Mouse (Mus musculus): ENCODE data around the gene Zfp180. TPM values are rescaled to one million over a fixed set of nuclear protein-coding genes. Genes with fewer than 3 reads are reported as not detected.
A peak's percentile ranks its signal among the peaks of the same experiment; 100 is the strongest.

Gene Zfp180
- polyA plus RNA-seq, 1 experiment from 2014 or later: 15.0 TPM

DNA sequence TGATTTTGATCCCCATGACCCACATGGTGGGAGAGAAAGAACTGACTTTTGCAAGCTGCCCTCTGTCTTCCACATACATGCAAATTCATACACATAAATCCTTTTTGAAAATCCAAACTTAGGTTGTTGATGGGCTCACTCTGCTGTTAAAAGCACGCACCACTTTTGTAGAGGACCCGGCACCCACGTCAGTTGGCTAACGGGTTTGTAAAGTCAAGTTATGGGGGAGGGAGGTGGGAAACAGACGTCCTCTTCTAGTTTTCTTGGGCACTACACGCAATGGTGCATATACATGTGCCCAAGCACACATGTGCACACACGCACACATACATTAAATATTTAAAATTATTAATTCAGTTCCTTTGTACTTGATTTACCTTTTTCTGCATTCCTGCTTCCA lies 29.1 kb downstream of the Zfp180 start:
- H3K9ac ChIP-seq (ENCODE audit: low read depth, low read length): no peak overlapping the region
- H3K27ac ChIP-seq (ENCODE audit: low read length): no peak overlapping the region
- peaks cover 27% of the 10 kb centered on the region for H3K36me3 ChIP-seq (ENCODE audit: control insufficient read depth, insufficient read depth, low read length)
- no peak for ATAC-seq
- H3K4me3 ChIP-seq (ENCODE audit: low read length): no peak overlapping the region
- H3K4me2 ChIP-seq (ENCODE audit: low read depth, low read length): no peak overlapping the region
- peaks cover 5% of the 10 kb centered on the region for H3K4me1 ChIP-seq (ENCODE audit: control insufficient read depth, insufficient read depth, low read length)
- H3K27me3 ChIP-seq (replicated peaks; ENCODE audit: control insufficient read depth, insufficient read depth, low read length): no peaks in the 10 kb centered on the region
- WGBS: 95% methylated on average over 7 of the region's 7 CpGs
- H3K9me3 ChIP-seq (ENCODE audit: control insufficient read depth, low read length): peaks cover 27% of the 10 kb centered on the region

DNA sequence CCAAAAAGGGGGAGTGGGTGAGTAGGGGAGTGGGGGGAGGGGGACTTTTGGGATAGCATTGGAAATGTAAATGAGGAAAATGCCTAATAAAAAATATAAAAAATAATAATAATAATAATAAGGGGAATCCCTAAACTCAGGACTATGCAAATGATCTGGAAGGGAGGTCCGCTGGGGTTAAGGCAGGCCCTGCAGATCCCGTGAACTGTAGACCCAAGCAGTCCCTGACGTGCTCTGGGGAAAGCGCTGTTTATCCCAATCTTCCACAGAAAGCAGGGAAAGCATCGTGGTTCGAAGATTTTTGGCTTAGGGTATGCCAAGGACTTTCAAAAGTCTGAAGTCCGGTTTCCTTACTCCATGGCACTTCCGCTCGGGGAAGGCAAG lies 30.0 kb downstream of the Zfp180 start:
- Histone ChIP-seq H3K4me2 (ENCODE audit: low read depth, low read length) (peak overlapping the region; percentile 62), H3K36me3 (ENCODE audit: control insufficient read depth, insufficient read depth, low read length) (peaks cover 17% of the 10 kb centered on the region), H3K9me3 (ENCODE audit: control insufficient read depth, low read length) (peaks cover 18% of the 10 kb centered on the region), H3K27ac (ENCODE audit: low read length) (peak overlapping the region; percentile 92), H3K27me3 (replicated peaks; ENCODE audit: control insufficient read depth, insufficient read depth, low read length) (no peaks in the 10 kb centered on the region), H3K4me1 (ENCODE audit: control insufficient read depth, insufficient read depth, low read length) (peaks cover 5% of the 10 kb centered on the region), H3K4me3 (ENCODE audit: low read length) (peak overlapping the region; percentile 69), H3K9ac (ENCODE audit: low read depth, low read length) (peak overlapping the region; percentile 85)
- no peak for ATAC-seq
- WGBS: 6% methylated on average over 9 of the region's 9 CpGs

DNA sequence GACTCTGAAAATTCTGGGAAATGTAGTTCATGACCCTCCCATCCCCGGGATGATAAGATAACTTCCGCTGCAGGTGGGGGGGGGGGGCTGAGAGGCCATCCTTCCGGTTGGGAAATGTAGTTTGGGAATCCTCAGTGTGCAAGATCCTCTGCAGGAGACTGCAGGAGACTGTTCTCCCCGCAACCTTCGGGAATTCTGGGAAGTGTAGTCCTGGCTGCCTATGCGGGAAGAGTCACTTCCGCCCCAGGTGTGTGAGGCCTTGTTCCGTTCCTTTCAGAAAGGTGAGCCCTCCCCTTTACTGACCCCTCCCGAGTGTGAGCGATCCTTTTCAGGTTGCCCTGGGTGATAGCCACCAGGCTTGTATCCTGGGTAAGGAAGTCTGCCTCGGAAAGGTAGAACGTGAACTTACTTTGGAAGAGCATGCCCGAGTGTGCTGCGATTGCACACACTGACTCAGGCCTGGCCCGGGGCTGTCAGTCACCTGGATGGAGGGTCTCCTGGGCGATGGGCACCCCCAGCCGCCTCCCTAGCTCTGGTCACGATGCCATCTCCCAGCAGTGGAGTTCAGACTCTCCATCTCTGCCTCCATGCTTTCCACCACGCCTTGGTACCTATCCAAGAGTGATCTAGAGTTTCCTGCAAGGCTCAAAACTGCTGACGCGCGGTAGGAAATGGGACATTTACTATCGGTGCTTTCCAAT lies 30.6 kb downstream of the Zfp180 start, which contains the start of gene Zfp112:
Zfp112 (plus strand) TSS at position 159 of the 701 bp plus-strand sequence.
- WGBS: 1% methylated on average over 23 of the region's 23 CpGs
- Histone ChIP-seq H3K9me3 (ENCODE audit: control insufficient read depth, low read length) (peaks cover 12% of the 10 kb centered on the region), H3K27ac (ENCODE audit: low read length) (peak within 1 kb of the TSS; percentile 92), H3K4me2 (ENCODE audit: low read depth, low read length) (peak within 1 kb of the TSS; percentile 62), H3K27me3 (replicated peaks; ENCODE audit: control insufficient read depth, insufficient read depth, low read length) (no peaks in the 10 kb centered on the region), H3K4me1 (ENCODE audit: control insufficient read depth, insufficient read depth, low read length) (peaks cover 5% of the 10 kb centered on the region), H3K4me3 (ENCODE audit: low read length) (peak within 1 kb of the TSS; percentile 69), H3K9ac (ENCODE audit: low read depth, low read length) (peak within 1 kb of the TSS; percentile 85), H3K36me3 (ENCODE audit: control insufficient read depth, insufficient read depth, low read length) (peaks cover 12% of the 10 kb centered on the region)
- peak; percentile 99 for ATAC-seq

DNA sequence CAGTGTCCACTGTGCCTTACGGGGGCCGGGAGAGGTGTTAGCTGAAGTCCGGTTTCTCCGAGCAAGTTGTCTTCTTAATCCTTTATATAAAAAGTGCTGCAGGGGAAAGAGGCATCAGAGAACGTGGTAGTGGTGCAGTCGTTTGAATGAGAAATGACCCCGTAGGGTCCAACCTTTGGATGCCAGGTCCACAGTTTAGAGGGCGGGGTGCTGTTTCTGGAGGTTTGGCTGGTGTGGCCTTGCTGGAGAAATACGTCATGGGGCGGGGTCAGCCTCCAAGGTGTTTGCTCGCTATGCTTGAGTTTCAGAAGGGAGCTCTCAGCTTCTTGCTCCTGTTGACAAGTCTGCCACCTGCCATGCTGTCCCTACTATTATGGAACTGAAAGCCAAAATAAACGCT lies 31.3 kb downstream of the Zfp180 start:
- H3K9ac ChIP-seq (ENCODE audit: low read depth, low read length): peak overlapping the region; percentile 85
- peaks cover 7% of the 10 kb centered on the region for H3K9me3 ChIP-seq (ENCODE audit: control insufficient read depth, low read length)
- peak overlapping the region; percentile 62 for H3K4me2 ChIP-seq (ENCODE audit: low read depth, low read length)
- ATAC-seq: peak; percentile 68
- no peaks in the 10 kb centered on the region for H3K27me3 ChIP-seq (replicated peaks; ENCODE audit: control insufficient read depth, insufficient read depth, low read length)
- H3K27ac ChIP-seq (ENCODE audit: low read length): peak overlapping the region; percentile 92
- 9% methylated on average over 12 of the region's 12 CpGs for WGBS
- H3K4me1 ChIP-seq (ENCODE audit: control insufficient read depth, insufficient read depth, low read length): peaks cover 5% of the 10 kb centered on the region
- peaks cover 7% of the 10 kb centered on the region for H3K36me3 ChIP-seq (ENCODE audit: control insufficient read depth, insufficient read depth, low read length)
- H3K4me3 ChIP-seq (ENCODE audit: low read length): peak overlapping the region; percentile 69

DNA sequence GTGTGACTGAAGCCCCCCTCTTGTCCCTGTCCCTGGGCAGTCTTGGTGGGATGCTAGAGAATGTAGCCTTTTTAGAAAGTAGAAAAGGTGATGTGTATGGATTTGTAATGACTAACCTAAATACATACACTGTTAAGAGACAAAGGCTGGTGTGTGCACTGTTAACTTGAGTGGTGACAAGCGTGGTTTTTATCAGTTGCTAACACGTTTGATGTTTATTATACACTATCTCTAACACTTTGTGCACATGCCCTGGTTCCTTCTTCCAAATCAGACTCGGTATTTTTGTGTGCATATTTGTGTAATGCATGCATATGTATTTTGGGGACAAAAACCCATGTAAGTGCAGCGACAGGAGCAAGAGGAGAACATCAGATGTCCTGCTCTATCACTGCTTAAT lies 34.9 kb downstream of the Zfp180 start:
- WGBS: 73% methylated on average over 4 of the region's 4 CpGs
- Histone ChIP-seq H3K9ac (ENCODE audit: low read depth, low read length) (no peak overlapping the region), H3K4me1 (ENCODE audit: control insufficient read depth, insufficient read depth, low read length) (peaks cover 5% of the 10 kb centered on the region), H3K27me3 (replicated peaks; ENCODE audit: control insufficient read depth, insufficient read depth, low read length) (no peaks in the 10 kb centered on the region), H3K4me2 (ENCODE audit: low read depth, low read length) (no peak overlapping the region), H3K27ac (ENCODE audit: low read length) (no peak overlapping the region), H3K9me3 (ENCODE audit: control insufficient read depth, low read length) (no peaks in the 10 kb centered on the region), H3K4me3 (ENCODE audit: low read length) (no peak overlapping the region), H3K36me3 (ENCODE audit: control insufficient read depth, insufficient read depth, low read length) (no peaks in the 10 kb centered on the region)
- ATAC-seq: no peak

DNA sequence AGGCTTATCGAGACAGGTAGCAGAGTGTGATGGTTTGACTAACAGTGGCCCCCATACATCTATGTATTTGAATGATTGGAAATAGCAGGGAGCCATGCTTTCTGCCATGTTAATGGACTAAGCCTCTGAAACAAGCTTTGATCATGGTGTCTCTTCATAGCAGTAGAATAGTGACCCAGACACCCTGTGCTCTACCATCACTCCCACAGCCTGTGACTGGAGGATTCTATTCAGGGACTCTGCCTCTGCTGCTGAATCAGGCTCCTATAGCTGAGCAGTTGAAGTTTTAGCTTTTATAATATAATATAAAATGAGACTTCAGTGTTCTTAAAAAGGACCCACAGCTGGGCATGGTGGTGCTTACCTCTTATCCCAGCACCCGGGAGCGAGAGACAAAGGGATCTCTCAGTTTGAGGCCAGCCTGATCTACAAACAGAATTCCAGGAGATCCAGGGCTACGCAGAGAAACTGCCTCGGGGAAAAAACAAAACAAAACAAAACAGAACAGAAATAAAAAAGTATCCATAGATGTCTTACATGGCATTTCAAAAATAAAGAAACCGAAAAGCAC lies 51.8 kb downstream of the Zfp180 start:
- ATAC-seq: peak; percentile 56
- H3K4me1 ChIP-seq (ENCODE audit: control insufficient read depth, insufficient read depth, low read length): no peaks in the 10 kb centered on the region; the same call in 1 of the 2 replicates
- no peaks in the 10 kb centered on the region for H3K27me3 ChIP-seq (replicated peaks; ENCODE audit: control insufficient read depth, insufficient read depth, low read length)
- H3K36me3 ChIP-seq (ENCODE audit: control insufficient read depth, insufficient read depth, low read length): 0 out of 2 replicates have a peak, but pooled peaks cover 2% of the 10 kb centered on the region
- peak overlapping the region; percentile 75 for H3K4me3 ChIP-seq (ENCODE audit: low read length)
- peak overlapping the region; percentile 63 for H3K4me2 ChIP-seq (ENCODE audit: low read depth, low read length)
- peak overlapping the region; percentile 80 for H3K9ac ChIP-seq (ENCODE audit: low read depth, low read length)
- no peak overlapping the region for H3K27ac ChIP-seq (ENCODE audit: low read length)
- no peaks in the 10 kb centered on the region for H3K9me3 ChIP-seq (ENCODE audit: control insufficient read depth, low read length)
- WGBS: 17% methylated on average over 6 of the region's 6 CpGs

DNA sequence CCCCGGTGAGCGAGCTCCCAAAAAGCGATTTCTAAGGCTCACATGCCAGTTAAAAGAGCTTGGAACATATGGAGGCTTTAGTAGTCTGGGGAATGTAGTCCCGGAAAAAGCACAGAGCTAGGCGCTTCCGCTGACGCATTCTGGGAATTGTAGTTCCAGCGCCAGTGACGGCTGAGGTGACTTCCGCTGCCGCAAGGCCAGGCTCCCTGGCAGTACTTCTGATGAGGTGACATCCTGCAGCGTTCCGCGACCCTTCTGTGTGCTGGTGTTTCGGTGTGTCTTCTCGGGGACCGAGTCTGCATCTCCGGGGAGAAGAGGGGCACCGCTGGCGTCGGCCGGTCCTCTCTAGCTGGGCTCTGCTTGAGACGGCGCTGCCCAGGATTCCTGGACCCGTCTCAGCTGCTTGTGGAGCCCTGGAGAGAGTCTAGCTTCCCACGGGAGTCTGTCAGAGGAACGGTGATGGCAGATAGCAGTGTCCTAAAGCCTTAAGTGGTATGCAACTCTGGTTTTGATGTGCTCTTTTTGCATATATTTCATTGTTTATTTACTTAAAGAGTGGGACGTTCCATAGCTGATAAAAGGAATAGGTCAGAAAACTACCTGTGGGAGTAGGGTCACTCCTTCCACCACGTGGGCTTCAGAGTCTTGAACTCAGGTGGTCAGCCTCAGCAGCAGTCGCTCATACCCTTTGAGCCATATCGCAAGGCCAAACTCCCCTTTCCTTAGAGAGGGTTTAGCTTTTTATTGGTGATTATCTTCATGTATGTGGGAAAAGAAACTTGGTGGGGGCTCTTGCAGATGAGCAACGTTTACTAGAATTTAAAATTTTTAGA lies 52.5 kb downstream of the Zfp180 start, which contains the start of gene Zfp235:
Zfp235 (plus strand) TSS at position 174 of the 833 bp plus-strand sequence.
- peak; percentile 98 for ATAC-seq
- H3K27ac ChIP-seq (ENCODE audit: low read length): no peak within 1 kb of the TSS; the same call in 1 of the 2 replicates
- 2% methylated on average over 32 of the region's 32 CpGs for WGBS

DNA sequence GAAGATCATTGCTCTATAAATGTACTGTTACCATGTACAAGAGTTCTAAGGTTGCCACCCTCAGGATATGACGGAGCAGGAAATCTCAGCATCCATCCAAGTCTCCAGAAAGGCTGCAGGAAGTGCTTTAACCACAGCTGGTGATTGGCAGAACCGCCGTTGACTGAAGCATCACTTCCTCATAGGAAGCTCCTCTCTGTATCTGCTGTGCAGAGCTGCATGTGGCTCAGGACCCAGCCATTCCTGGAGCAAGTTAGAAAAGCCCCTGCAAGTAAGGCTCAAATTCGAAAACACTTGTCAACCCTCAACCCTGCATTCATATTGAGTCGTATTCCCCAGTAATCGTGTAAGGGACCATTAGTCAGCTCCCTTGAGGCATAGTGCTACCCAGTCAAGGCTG lies 60.8 kb downstream of the Zfp180 start:
- H3K9me3 ChIP-seq (ENCODE audit: control insufficient read depth, low read length): no peaks in the 10 kb centered on the region
- H3K36me3 ChIP-seq (ENCODE audit: control insufficient read depth, insufficient read depth, low read length): peaks cover 13% of the 10 kb centered on the region; the same call in 1 of the 2 replicates
- no peak for ATAC-seq
- H3K27ac ChIP-seq (ENCODE audit: low read length): no peak overlapping the region
- H3K27me3 ChIP-seq (replicated peaks; ENCODE audit: control insufficient read depth, insufficient read depth, low read length): no peaks in the 10 kb centered on the region
- H3K4me2 ChIP-seq (ENCODE audit: low read depth, low read length): no peak overlapping the region
- 91% methylated on average over 6 of the region's 6 CpGs for WGBS
- H3K4me3 ChIP-seq (ENCODE audit: low read length): no peak overlapping the region
- no peak overlapping the region for H3K9ac ChIP-seq (ENCODE audit: low read depth, low read length)
- no peaks in the 10 kb centered on the region for H3K4me1 ChIP-seq (ENCODE audit: control insufficient read depth, insufficient read depth, low read length)

More for the DNA sequence above, 52.5 kb downstream of the Zfp180 start, which contains the start of gene Zfp235:
- Histone ChIP-seq H3K9ac (ENCODE audit: low read depth, low read length) (peak within 1 kb of the TSS; percentile 80), H3K36me3 (ENCODE audit: control insufficient read depth, insufficient read depth, low read length) (0 out of 2 replicates have a peak, but pooled peaks cover 2% of the 10 kb centered on the region), H3K9me3 (ENCODE audit: control insufficient read depth, low read length) (no peaks in the 10 kb centered on the region), H3K4me2 (ENCODE audit: low read depth, low read length) (peak within 1 kb of the TSS; percentile 63), H3K4me3 (ENCODE audit: low read length) (peak within 1 kb of the TSS; percentile 75), H3K27me3 (replicated peaks; ENCODE audit: control insufficient read depth, insufficient read depth, low read length) (no peaks in the 10 kb centered on the region), H3K4me1 (ENCODE audit: control insufficient read depth, insufficient read depth, low read length) (no peaks in the 10 kb centered on the region; the same call in 1 of the 2 replicates)

DNA sequence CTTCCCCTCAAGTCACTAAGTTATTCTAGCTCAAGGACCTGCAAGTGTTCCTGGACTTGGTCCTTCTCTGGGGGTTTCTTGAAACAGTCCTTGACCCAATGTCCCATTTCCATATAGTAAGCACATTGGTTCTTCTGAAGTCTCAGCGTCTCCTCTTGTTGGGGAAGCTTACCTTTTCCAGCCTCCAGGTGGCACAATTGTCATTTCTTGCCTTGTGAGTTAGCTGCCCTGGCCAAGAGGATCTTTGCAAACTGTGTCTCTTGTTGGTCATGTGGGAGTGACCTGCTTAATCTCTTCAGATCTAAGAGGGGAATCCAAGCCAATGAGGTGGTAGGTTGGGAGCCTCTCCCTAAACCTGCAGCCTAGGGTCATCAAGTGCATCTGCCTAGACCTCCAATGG lies 71.5 kb downstream of the Zfp180 start:
- 4% methylated on average over 1 of the region's 1 CpGs for WGBS
- Histone ChIP-seq H3K9ac (ENCODE audit: low read depth, low read length) (no peak overlapping the region), H3K4me2 (ENCODE audit: low read depth, low read length) (no peak overlapping the region), H3K27me3 (replicated peaks; ENCODE audit: control insufficient read depth, insufficient read depth, low read length) (no peaks in the 10 kb centered on the region), H3K36me3 (ENCODE audit: control insufficient read depth, insufficient read depth, low read length) (no peaks in the 10 kb centered on the region), H3K4me1 (ENCODE audit: control insufficient read depth, insufficient read depth, low read length) (no peaks in the 10 kb centered on the region), H3K4me3 (ENCODE audit: low read length) (no peak overlapping the region), H3K9me3 (ENCODE audit: control insufficient read depth, low read length) (no peaks in the 10 kb centered on the region), H3K27ac (ENCODE audit: low read length) (no peak overlapping the region)
- no peak for ATAC-seq

Data from intestine, embryonic 16.5 days (tissue).